Mouse (Mus musculus) adrenal gland, adult 18-20 months (tissue): ENCODE data around the gene Myl6b. TPM values are rescaled to one million over a fixed set of nuclear protein-coding genes. Genes with fewer than 3 reads are reported as not detected.

Source experiments
- DNase-seq, 2 experiments: peaks; one replicate each; pipeline ENCODE4 v3.0.0; 2021 to 2022; ENCODE audit warnings: low spot score in 2 of 2
- long read RNA-seq, 2 experiments: library from polyadenylated mRNA; stranded (forward); transcript quantifications; one replicate each; pipeline ENCODE4 v2.0.0; 2021
- total RNA-seq, 2 experiments: library from RNA; stranded (reverse); gene quantifications; 1 replicate in 1 of 2; 2 replicates in 1 of 2; pipeline ENCODE4 v1.2.3; 2021

Gene Myl6b
- 10 to 100 TPM in 1 of 2 experiments, 1 to 10 TPM in 1; 5.3 to 11.6 TPM for total RNA-seq
- long read RNA-seq, experiment 1, result 0 reads
- long read RNA-seq, experiment 2, result 0 reads

GRCm38 (mm10) chr10:128498590-128498989, at the start of gene Myl6b:
Gene Myl6b, minus strand, starts transcription at chr10:128498685.
- peak; percentile 86 to 89 for DNase-seq

GRCm38 (mm10) chr10:128547361-128548032, 49.0 kb upstream of the Myl6b start, which contains the start of gene Zc3h10:
Gene Zc3h10, minus strand, starts transcription at chr10:128547774.
- peak; percentile 82 to 85 for DNase-seq

- DNase-seq, result no peak
These were observed 48.3 kb upstream of the Myl6b start for GRCm38 (mm10) chr10:128546787-128547186.

GRCm38 (mm10) chr10:128546361-128546760, 47.9 kb upstream of the Myl6b start:
- DNase-seq, result no peak

- no peak for DNase-seq
These were observed 47.0 kb upstream of the Myl6b start for GRCm38 (mm10) chr10:128545570-128545898.

- DNase-seq, result no peak
These were observed 46.4 kb upstream of the Myl6b start for GRCm38 (mm10) chr10:128544674-128545569.

- no peak for DNase-seq
These were observed 45.7 kb upstream of the Myl6b start for GRCm38 (mm10) chr10:128544151-128544657.

GRCm38 (mm10) chr10:128543100-128543499, 44.6 kb upstream of the Myl6b start:
- DNase-seq, result no peak

- no peak for DNase-seq
These were observed 39.9 kb upstream of the Myl6b start for GRCm38 (mm10) chr10:128538340-128538870.

GRCm38 (mm10) chr10:128536266-128536940, 37.9 kb upstream of the Myl6b start:
- peak; percentile 81 for DNase-seq

- no peak for DNase-seq
These were observed 37.3 kb upstream of the Myl6b start for GRCm38 (mm10) chr10:128535624-128536265.

GRCm38 (mm10) chr10:128535206-128535605, 36.7 kb upstream of the Myl6b start:
- no peak for DNase-seq

GRCm38 (mm10) chr10:128526366-128527356, 28.2 kb upstream of the Myl6b start:
- no peak for DNase-seq

GRCm38 (mm10) chr10:128525671-128526308, 27.3 kb upstream of the Myl6b start, which contains the start of gene Esyt1:
Gene Esyt1, minus strand, starts transcription at chr10:128525871.
- peak; percentile 81 to 88 for DNase-seq

GRCm38 (mm10) chr10:128524732-128525662, 26.5 kb upstream of the Myl6b start:
- peak; percentile 27 to 48 for DNase-seq

- DNase-seq, result no peak
These were observed 25.7 kb upstream of the Myl6b start for GRCm38 (mm10) chr10:128524111-128524731.

- DNase-seq, result no peak
These were observed 23.9 kb upstream of the Myl6b start for GRCm38 (mm10) chr10:128522351-128522750.
